In genomic region chr13:29726154-29726825, GRCm38 (mm10) we compare ENCODE assay signal across 21 mouse cellular contexts.
"Had no signal": no experiment of that assay in that cellular context is flagged by ENCODE, and none has a peak within 500 bp of the region (broad histone marks: within the 10 kb centered on the region; RNA-seq: fewer than 3 reads in every experiment).

No protein-coding gene starts in this region.

- H3K4me3 ChIP-seq: layer of hippocampus, adult 2 months; limb, embryonic 12.5 days; limb, embryonic 15.5 days; midbrain, embryonic 12.5 days; myocyte; neural tube, embryonic 13.5 days had no signal

- H3K9me3 ChIP-seq: limb, embryonic 12.5 days; limb, embryonic 15.5 days; midbrain, embryonic 12.5 days; neural tube, embryonic 13.5 days had no signal

- ATAC-seq: intestine, postnatal 0 days; liver, postnatal 0 days; lung, postnatal 0 days; midbrain, embryonic 16.5 days had no signal

- DNase-seq: kidney, adult 2 months; kidney, postnatal 25 days; layer of hippocampus, adult 9-11 months; left cerebral cortex, postnatal 4 days; liver, postnatal 0 days; lung, embryonic 14.5 days; thymus, postnatal 36 days had no signal

- H3K4me2 ChIP-seq: limb, embryonic 12.5 days; limb, embryonic 15.5 days; liver, embryonic 11.5 days; lung, embryonic 14.5 days; midbrain, embryonic 12.5 days; neural tube, embryonic 13.5 days had no signal

- H3K9ac ChIP-seq: limb, embryonic 12.5 days; limb, embryonic 15.5 days; liver, embryonic 14.5 days; liver, postnatal 0 days; lung, embryonic 14.5 days; midbrain, embryonic 12.5 days; neural tube, embryonic 13.5 days had no signal

- H3K36me3 ChIP-seq: limb, embryonic 12.5 days; limb, embryonic 15.5 days; midbrain, embryonic 12.5 days; neural tube, embryonic 13.5 days had no signal

- H3K27ac ChIP-seq: kidney, postnatal 0 days; layer of hippocampus, adult 2 months; limb, embryonic 12.5 days; limb, embryonic 15.5 days; liver, embryonic 14.5 days; macrophage; midbrain, embryonic 12.5 days; neural tube, embryonic 13.5 days; stomach, postnatal 0 days had no signal

- H3K27me3 ChIP-seq: limb, embryonic 12.5 days; limb, embryonic 15.5 days; midbrain, embryonic 12.5 days; neural tube, embryonic 13.5 days had no signal

- H3K4me1 ChIP-seq: limb, embryonic 15.5 days; midbrain, embryonic 12.5 days; neural tube, embryonic 13.5 days had no signal
